Mouse (Mus musculus) neutrophil, adult 5-6 weeks (primary cell): ENCODE measurements around the gene Fam131c. TPM values are rescaled to one million over a fixed set of nuclear protein-coding genes. Genes with fewer than 3 reads are reported as not detected.

Experiments used
- ATAC-seq: fragments of 151-379, 151-347 bp; 2 replicates; pipeline ENCODE4 v1.8.0; 2017; ENCODE audit warnings: mild to moderate bottlenecking, moderate TSS enrichment; ENCODE audit not compliant: insufficient number of reproducible peaks, poor library complexity, low FRiP score, severe bottlenecking; ENCODE audit errors: extremely low read depth
- total RNA-seq: library from RNA; stranded (forward); fragments of 200-1000 nt; gene quantifications from 2 replicates; pipeline ENCODE4 v1.2.3, GENCODE M21; 2017

Fam131c gene
- total RNA-seq, 1 experiment from 2014 or later: not detected

DNA sequence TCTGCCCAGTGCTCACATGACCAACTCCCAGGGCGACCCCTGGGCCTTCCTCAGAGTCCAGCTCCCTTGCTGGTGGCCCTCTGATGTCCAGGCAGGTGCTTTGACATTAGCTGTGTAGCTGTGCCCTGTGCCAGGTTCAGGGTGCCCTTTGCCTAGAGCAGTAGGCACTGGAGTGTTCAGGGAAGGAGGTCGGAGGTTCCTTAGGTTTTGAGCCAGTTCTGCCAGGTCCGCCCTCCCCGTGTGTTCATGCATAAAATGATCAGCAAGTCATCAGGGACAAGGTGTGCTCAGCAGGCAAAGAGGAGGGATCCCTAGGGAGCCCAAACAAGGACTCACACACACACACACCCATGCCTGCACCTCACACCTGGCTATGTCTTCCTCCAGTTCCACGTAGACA is 15.0 kb upstream of the Fam131c start:
- ATAC-seq: no peak

DNA sequence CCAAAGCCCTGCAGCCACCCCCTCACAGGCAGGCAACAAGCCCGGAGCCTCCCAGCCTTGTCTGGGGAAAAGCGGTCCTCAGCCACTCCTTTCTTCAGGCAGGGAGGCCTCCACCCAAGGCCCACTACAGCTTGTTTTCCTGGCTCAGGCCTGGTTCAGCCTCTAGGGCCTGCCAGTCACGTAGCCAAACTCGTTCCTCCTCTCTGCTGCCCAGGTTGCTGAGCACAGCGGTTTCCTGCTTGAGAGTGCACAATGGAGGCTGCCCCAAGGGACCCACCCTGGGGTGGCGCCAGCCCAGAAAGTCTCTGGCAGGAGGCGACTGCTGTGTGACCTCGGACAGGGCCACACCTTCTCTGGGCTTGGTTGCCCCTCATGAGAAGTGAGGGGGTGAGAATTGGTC is 14.2 kb upstream of the Fam131c start:
- ATAC-seq: no peak

GRCm38 (mm10) chr4:141357811-141358210 is 10.2 kb upstream of the Fam131c start:
- no peak for ATAC-seq

- no peak for ATAC-seq
Observed at GRCm38 (mm10) chr4:141359222-141359621, 8.8 kb upstream of the Fam131c start.

- no peak for ATAC-seq
Observed at GRCm38 (mm10) chr4:141360846-141361245, 7.2 kb upstream of the Fam131c start.

- peak; percentile 39; the same call in 1 of the 2 replicates for ATAC-seq
Observed at GRCm38 (mm10) chr4:141362937-141363548, 5.0 kb upstream of the Fam131c start.

- ATAC-seq: no peak
Observed at GRCm38 (mm10) chr4:141365126-141365525, 2.9 kb upstream of the Fam131c start.

DNA sequence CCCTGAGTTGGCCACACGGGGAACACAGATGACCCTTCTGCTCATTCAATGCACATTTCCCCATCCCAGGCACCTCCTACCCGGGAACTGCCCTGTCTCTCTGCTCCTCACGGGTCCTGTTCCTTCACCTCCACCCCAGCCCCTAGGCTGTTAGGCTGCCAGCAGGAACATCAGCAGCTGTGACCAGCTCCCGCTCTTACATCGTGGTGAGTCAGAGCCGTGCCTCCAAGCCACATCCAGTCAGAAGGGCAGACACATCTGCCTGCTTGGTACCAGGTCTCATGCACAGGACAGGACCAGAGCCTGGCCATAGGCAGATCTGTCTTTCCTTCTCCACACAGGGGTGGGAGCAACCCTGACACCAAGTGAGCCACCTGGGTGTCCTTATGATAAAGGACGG is 2.1 kb upstream of the Fam131c start:
- ATAC-seq: no peak

- no peak for ATAC-seq
Observed at GRCm38 (mm10) chr4:141372426-141372825, 4.4 kb downstream of the Fam131c start.

- no peak for ATAC-seq
Observed at GRCm38 (mm10) chr4:141379674-141380073, 11.7 kb downstream of the Fam131c start.

DNA sequence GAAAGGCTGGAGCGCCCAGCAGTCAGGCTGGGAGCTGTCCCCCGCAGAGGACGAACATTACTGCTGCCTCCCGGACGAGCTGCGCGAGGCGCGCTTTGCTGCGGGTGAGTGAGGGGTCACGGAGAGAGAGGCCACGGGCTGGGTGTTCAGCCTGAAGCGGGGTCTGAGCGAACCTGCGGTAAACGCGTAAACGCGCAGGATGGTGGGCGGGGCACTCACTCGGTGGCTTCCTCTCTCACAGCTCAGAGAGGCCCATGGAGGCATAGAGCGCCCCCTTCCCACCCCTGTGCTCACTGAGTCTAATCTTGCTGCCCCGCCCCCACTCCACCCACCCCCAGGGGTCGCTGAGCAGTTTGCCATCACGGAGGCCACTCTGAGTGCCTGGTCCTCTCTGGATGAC is 14.4 kb downstream of the Fam131c start:
- no peak for ATAC-seq

DNA sequence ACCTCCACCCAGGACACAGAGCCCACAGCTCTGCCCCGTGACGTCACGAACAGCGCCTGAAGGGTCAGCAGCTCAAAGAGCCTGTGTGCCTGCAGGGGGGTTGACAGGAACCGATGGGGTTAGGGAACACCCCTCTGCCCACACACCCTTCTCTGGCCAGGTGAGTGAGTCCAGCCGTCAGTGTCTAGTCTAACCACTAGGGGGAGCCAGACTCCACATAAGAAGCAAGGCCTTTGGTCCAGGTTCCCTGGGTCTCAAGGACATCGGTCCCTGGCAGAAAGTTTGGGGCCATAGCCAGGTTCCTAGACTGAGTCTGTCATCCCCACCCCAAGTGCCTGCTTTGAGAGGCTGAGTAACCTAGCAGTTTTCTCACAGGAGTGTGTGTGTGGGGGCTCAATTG is 17.3 kb downstream of the Fam131c start:
- peak; percentile 50 for ATAC-seq

DNA sequence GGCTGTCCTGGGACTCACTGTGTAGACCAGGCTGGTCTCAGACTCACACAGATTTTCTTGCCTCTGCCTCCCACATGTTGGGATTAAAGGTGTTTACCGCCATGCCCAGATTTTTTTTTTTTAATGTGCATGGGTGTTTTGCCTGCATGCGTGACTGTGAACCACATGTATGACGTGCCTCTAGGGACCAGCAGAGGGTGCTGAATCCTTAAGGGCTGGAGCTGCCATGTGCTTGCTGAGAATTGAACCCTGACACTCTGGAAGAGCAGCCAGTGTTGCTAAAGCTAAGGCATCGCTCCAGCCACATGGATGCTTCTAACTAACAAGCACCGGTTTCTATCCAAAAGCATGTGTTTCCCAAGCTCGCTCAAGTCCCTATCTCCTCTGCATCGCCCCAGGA is 18.1 kb downstream of the Fam131c start:
- ATAC-seq: no peak

DNA sequence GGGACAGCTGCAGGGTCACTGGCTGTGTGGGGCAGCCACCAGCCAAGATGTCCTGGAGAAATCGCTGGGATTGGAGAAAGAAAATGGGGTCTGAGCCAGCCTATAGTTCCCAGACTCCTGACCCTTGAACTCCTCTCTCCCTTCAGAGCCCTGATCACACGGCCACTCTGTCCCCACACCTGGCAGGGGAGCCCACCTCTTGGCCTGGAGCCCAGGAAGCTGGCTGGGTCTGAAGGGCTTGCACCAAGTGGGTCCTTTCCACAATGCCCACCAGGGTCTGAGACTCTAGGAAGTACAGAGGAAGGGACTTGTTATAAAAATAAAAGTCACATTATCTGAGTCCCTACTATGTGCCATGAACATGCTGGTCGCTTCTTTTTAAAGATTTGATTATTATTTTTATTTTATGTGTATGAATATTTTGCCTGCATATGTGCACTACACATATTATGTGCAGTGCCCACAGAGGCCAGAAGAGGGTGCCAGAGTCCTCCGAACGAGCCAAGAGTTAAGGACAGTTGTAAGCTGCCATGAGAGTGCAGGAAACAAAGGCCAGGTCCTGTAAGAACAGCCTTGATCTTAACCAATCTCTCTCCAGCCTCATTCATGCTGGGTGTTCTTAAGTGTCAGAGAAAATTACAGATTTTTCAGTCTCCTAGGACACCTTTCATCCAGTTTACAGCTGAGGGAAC is 19.2 kb downstream of the Fam131c start:
- ATAC-seq: peak; percentile 45; the same call in 1 of the 2 replicates

DNA sequence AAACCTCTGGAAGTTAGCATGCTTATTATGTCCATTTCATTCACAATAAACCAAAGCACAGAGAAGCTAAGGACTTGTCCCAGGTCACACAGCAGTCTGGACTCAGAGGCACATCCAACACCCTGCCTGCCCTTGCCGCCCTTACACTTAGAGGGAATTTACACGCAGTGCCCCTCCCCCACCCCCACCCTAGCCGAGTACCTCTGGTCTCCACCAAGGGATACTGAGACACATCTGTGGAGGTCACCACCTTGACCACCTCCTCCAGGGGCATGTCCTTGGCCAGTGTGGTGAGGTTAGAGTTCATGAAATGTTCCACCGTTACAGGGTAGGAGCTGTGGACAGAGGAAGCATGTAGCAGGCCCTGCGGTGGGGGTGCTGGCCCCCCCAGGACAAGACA is 19.9 kb downstream of the Fam131c start:
- ATAC-seq: no peak

GRCm38 (mm10) chr4:141389366-141390150 is 21.5 kb downstream of the Fam131c start:
- no peak for ATAC-seq

DNA sequence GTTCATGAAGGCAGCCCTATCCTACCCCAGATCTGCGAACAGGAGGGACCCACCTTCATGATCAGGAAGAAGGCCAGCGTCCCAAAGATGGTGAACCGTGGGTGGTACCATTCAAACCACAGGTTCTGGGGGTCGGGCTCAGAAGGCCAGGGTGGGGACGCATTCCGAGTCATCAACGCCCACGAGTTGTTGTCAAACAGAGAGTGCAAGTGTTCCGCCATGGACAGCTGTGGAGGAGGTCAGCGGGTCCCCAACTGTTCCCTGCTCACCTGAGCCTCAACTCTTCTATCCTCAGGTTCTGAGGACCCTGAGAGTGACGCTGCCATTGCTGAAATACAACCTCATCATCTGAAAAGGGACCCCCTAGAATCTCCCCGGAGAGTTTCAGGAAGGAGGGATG is 23.3 kb downstream of the Fam131c start:
- ATAC-seq: no peak

DNA sequence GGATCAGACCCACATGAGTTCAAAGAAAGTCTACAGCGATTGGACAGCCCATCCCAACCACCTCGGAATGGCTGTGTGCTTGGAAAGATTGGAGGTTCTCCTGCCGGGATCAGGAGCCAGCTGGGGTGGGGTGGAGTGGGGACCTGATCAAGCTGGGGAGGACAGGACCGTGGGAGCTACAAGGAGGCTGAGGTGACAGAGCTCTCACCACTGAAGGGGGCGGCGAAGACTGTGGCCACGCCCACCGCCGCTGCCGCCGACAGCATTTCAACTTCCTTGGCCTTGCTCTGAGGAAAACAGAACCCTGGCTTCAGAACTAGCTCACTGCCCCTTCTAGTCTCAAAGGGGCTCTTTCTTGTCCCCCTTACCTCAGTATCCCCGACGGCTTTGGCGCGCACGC is 26.7 kb downstream of the Fam131c start:
- no peak for ATAC-seq

DNA sequence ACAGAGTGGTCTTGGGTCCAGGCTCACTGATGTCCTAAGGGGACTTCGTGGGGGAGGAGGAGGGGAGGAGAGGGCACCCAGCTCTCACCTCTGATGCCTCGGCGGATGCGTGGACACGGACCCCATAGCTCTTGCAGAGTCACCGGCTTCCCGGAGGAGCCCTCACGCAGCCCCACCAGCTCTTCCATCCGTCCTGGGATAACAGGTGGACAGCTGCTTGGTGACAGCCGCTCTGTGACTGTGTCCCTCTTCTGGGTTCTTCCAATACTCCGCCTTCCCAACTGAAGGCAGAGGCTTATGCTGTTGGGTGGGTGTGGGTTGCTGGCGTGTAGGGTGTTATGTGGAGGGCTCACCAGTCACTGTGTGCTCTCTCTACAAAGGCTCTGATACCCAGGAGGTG is 29.8 kb downstream of the Fam131c start:
- no peak for ATAC-seq

- ATAC-seq: no peak
Observed at GRCm38 (mm10) chr4:141398545-141398944, 30.5 kb downstream of the Fam131c start, which contains the start of gene Clcnka. Clcnka (minus strand) TSS chr4:141398724.
